Mouse (Mus musculus): ENCODE data around the gene Snx33. TPM values are rescaled to one million over a fixed set of nuclear protein-coding genes. Genes with fewer than 3 reads are reported as not detected.
A peak's percentile ranks its signal among the peaks of the same experiment; 100 is the strongest.

Snx33 gene
- total and polyA plus RNA-seq, 3 experiments, result 2.2 to 3.5 TPM; not detected in 1

DNA sequence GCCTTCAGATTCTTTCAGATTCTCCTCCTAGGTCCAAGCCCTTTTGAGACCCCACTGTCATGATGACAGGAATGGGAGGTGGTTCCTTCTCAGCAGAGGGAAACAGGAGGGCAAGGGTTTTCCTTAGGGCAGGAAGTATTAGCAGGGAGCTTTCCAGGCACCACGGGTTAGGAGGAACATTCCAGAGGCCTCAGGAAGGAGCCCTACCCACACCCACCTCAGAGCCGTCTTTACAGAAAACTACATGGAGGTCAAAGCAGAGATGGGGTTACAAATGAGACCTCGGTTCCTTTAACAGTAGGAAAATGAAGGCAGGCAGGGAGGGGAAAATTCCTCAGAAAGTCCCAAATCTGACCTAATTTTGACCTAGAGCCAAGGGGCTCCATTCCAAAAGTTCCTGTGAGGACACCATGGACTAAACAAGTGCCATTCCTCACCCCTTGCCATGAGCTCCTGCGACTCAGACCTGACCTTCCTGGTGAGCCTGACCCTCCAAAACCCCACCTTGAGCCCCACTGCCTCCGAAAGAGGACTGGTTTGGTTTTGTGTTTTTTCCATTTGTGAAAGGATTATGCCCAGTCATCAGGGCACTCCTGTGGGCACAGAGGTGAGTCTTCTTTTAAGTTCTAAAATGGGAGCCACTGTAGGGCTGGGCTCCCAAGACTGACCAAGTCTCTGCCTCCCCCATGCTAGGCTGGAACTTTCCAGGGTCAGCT lies 12.3 kb downstream of the Snx33 start:
- Histone ChIP-seq H3K4me3 (ENCODE audit: control insufficient read depth in 1 of 2, insufficient read depth in 1 of 2, low read depth in 2 of 2, low read length in 2 of 2) (no peak overlapping the region), H3K27me3 (ENCODE audit: control insufficient read depth in 1 of 2, insufficient read depth in 2 of 2, low read length in 2 of 2) (no peaks in the 10 kb centered on the region), H3K27ac (ENCODE audit: control insufficient read depth, low read depth, low read length) (no peak overlapping the region), H3K9me3 (replicated peaks; ENCODE audit: insufficient read depth, low read length) (no peaks in the 10 kb centered on the region), H3K79me2 (ENCODE audit: control insufficient read depth, insufficient read depth, low read length, poor library complexity) (no peaks in the 10 kb centered on the region), H3K4me1 (ENCODE audit: control insufficient read depth in 1 of 2, insufficient read depth in 2 of 2, low read length in 2 of 2) (no peaks in the 10 kb centered on the region), H3K9ac (ENCODE audit: control insufficient read depth, low read depth, low read length, poor library complexity, severe bottlenecking) (no peak overlapping the region), H3K36me3 (ENCODE audit: control insufficient read depth in 1 of 2, insufficient read depth in 2 of 2, low read length in 2 of 2) (no peaks in the 10 kb centered on the region)
- no peak for DNase-seq (ENCODE audit: low read depth, low spot score)
- TF ChIP-seq NELFE (IDR thresholded peaks at IDR 0.05; ENCODE audit: low read depth, low read length) (no peak), USF1 (IDR thresholded peaks at IDR 0.05; ENCODE audit: low read depth, low read length) (no peak), CHD1 (IDR thresholded peaks at IDR 0.05; ENCODE audit: low read depth, low read length) (no peak), SMC3 (IDR thresholded peaks at IDR 0.05; ENCODE audit: low read depth, low read length) (no peak), BHLHE40 (IDR thresholded peaks at IDR 0.05; ENCODE audit: borderline replicate concordance, low read depth, low read length) (no peak), KAT2A (conservative IDR thresholded peaks at IDR 0.05; ENCODE audit: low read depth, low read length) (no peak), MAX (IDR thresholded peaks at IDR 0.05; ENCODE audit: low read length) (no peak), RCOR1 (IDR thresholded peaks at IDR 0.05; ENCODE audit: low read depth, low read length) (no peak), POLR2A (IDR thresholded peaks at IDR 0.05; ENCODE audit: control insufficient read depth in 1 of 2, insufficient read depth in 1 of 2, low read depth in 1 of 2, low read length in 2 of 2, poor library complexity in 1 of 2) (no peak), CHD2 (IDR thresholded peaks at IDR 0.05; ENCODE audit: low read length) (no peak), MAFK (IDR thresholded peaks at IDR 0.05; ENCODE audit: borderline replicate concordance, low read depth, low read length) (no peak), EP300 (IDR thresholded peaks at IDR 0.05; ENCODE audit: low read depth in 1 of 2, low read length in 2 of 2) (no peak), SIN3A (IDR thresholded peaks at IDR 0.05; ENCODE audit: low read length) (no peak), ZNF384 (IDR thresholded peaks at IDR 0.05; ENCODE audit: low read depth, low read length) (no peak)

DNA sequence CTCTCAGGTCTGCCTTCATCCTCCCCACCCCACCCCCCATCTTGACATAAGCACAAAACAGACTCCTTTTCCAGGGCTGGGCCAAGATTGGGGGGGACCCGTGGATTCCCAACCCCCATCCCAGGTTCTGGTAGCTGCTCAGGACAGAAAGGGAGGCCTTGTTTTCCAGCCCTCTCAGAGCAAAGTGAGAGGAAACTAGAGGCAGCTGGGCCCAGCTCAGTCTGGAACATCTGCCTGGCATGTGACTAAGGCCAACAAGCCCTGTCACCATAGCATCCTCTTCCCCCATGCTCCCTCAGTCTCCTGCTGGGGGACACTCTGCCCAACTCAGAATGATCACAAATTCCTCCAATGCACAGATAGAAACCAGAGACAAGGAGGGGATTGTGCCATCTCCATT lies 13.1 kb downstream of the Snx33 start:
- TF ChIP-seq TBP (IDR thresholded peaks at IDR 0.05; ENCODE audit: low read depth, low read length), result no peak
- TF ChIP-seq CTCF (IDR thresholded peaks at IDR 0.05 in 2 of 3, conservative IDR thresholded peaks at IDR 0.05 in 1 of 3; ENCODE audit: control insufficient read depth in 1 of 3, insufficient read depth in 1 of 3, low read depth in 2 of 3, low read length in 3 of 3, poor library complexity in 1 of 3, severe bottlenecking in 1 of 3), result peak in 1 of 3 experiments; percentile 12; a peak in 1 of 6 replicates
- no peaks in the 10 kb centered on the region for H3K79me2 ChIP-seq (ENCODE audit: control insufficient read depth, insufficient read depth, low read length, poor library complexity)
- DNase-seq (ENCODE audit: low read depth, low spot score), result no peak
- H3K27me3 ChIP-seq (ENCODE audit: control insufficient read depth in 1 of 2, insufficient read depth in 2 of 2, low read length in 2 of 2), result no peaks in the 10 kb centered on the region
- H3K9ac ChIP-seq (ENCODE audit: control insufficient read depth, low read depth, low read length, poor library complexity, severe bottlenecking), result no peak overlapping the region
- H3K36me3 ChIP-seq (ENCODE audit: control insufficient read depth in 1 of 2, insufficient read depth in 2 of 2, low read length in 2 of 2), result no peaks in the 10 kb centered on the region
- H3K27ac ChIP-seq (ENCODE audit: control insufficient read depth, low read depth, low read length), result no peak overlapping the region
- no peak overlapping the region for H3K4me3 ChIP-seq (ENCODE audit: control insufficient read depth in 1 of 2, insufficient read depth in 1 of 2, low read depth in 2 of 2, low read length in 2 of 2)
- H3K4me1 ChIP-seq (ENCODE audit: control insufficient read depth in 1 of 2, insufficient read depth in 2 of 2, low read length in 2 of 2), result no peaks in the 10 kb centered on the region
- no peaks in the 10 kb centered on the region for H3K9me3 ChIP-seq (replicated peaks; ENCODE audit: insufficient read depth, low read length)
